Mouse (Mus musculus) MEL (cell line): Measurements from ENCODE around the gene Cep72.

Source experiments
- CTCF ChIP-seq, 3 experiments: IDR thresholded peaks in 2 of 3; conservative IDR thresholded peaks in 1 of 3; 2 replicates each; pipeline ENCODE4 v1.5.1; 2011 to 2012; ENCODE audit warnings: low read length in 3 of 3, low read depth in 2 of 3, mild to moderate bottlenecking in 2 of 3, improper control_type of control experiment in 1 of 3, inconsistent platforms in 1 of 3, mixed read lengths in 1 of 3, moderate library complexity in 1 of 3; ENCODE audit not compliant: control insufficient read depth in 1 of 3, insufficient read depth in 1 of 3, poor library complexity in 1 of 3, severe bottlenecking in 1 of 3
- EP300 ChIP-seq, 2 experiments: IDR thresholded peaks; 2 replicates each; pipeline ENCODE4 v1.6.1; 2011; ENCODE audit warnings: improper control_type of control experiment in 2 of 2, low read length in 2 of 2, low read depth in 1 of 2, mild to moderate bottlenecking in 1 of 2
- GATA1 ChIP-seq: IDR thresholded peaks from 2 replicates; pipeline ENCODE4 v1.6.1; 2011; ENCODE audit warnings: low read depth, low read length, improper control_type of control experiment
- POLR2A ChIP-seq, 2 experiments: IDR thresholded peaks; 2 replicates each; pipeline ENCODE4 v1.6.1; 2011 to 2012; ENCODE audit warnings: low read length in 2 of 2, mild to moderate bottlenecking in 2 of 2, control low read depth in 1 of 2, improper control_type of control experiment in 1 of 2, low read depth in 1 of 2, moderate library complexity in 1 of 2; ENCODE audit not compliant: control insufficient read depth in 1 of 2, insufficient read depth in 1 of 2, poor library complexity in 1 of 2
- SIN3A ChIP-seq: IDR thresholded peaks from 2 replicates; pipeline ENCODE4 v1.6.1; 2012; ENCODE audit warnings: low read length, improper control_type of control experiment, inconsistent platforms
- SMC3 ChIP-seq: IDR thresholded peaks from 2 replicates; pipeline ENCODE4 v1.6.1; 2011; ENCODE audit warnings: low read depth, low read length, improper control_type of control experiment
- TAL1 ChIP-seq: IDR thresholded peaks from 2 replicates; pipeline ENCODE4 v1.6.1; 2012; ENCODE audit warnings: mild to moderate bottlenecking, inconsistent platforms, low read length, moderate library complexity, mixed read lengths
- ZC3H11A ChIP-seq: IDR thresholded peaks from 2 replicates; pipeline ENCODE4 v1.6.1; 2012; ENCODE audit warnings: low read depth, mild to moderate bottlenecking, inconsistent platforms, low read length, improper control_type of control experiment
- ZMIZ1 ChIP-seq: IDR thresholded peaks from 2 replicates; pipeline ENCODE4 v1.6.1; 2012; ENCODE audit warnings: low read depth, mild to moderate bottlenecking, inconsistent platforms, low read length, improper control_type of control experiment, moderate library complexity

- no peak for TF ChIP-seq POLR2A (IDR thresholded peaks at IDR 0.05; ENCODE audit: control insufficient read depth in 1 of 2, insufficient read depth in 1 of 2, low read depth in 1 of 2, low read length in 2 of 2, poor library complexity in 1 of 2)
- TF ChIP-seq ZC3H11A, result no peak
- no peak for TF ChIP-seq TAL1
- TF ChIP-seq EP300 (IDR thresholded peaks at IDR 0.05; ENCODE audit: low read depth in 1 of 2, low read length in 2 of 2), result no peak
- no peak for TF ChIP-seq ZMIZ1
- no peak for TF ChIP-seq CTCF (IDR thresholded peaks at IDR 0.05 in 2 of 3, conservative IDR thresholded peaks at IDR 0.05 in 1 of 3; ENCODE audit: control insufficient read depth in 1 of 3, insufficient read depth in 1 of 3, low read depth in 2 of 3, low read length in 3 of 3, poor library complexity in 1 of 3, severe bottlenecking in 1 of 3)
- TF ChIP-seq GATA1, result no peak
- no peak for TF ChIP-seq SMC3
- TF ChIP-seq SIN3A, result no peak
These were observed 61.1 kb downstream of the Cep72 start for GRCm38 (mm10) chr13:74000961-74001360.
